Mouse (Mus musculus) heart, postnatal 14 days (tissue): ENCODE data around the gene Grik2. TPM values are rescaled to one million over a fixed set of nuclear protein-coding genes. Genes with fewer than 3 reads are reported as not detected.
"Not testable (repeated sequence)": the region's sequence is repeated elsewhere in the genome, so short reads cannot be mapped to it uniquely, and the experiment has no call there.

ENCODE experiments used
- DNase-seq, 2 experiments: peaks; one replicate each; pipeline ENCODE4 v3.0.0; 2021 to 2022
- intact Hi-C: fragments of 180-260 bp; cut with DNase I; formaldehyde crosslinking; loops from one replicate; pipeline ENCODE4 v1.15.1; 2025
- total RNA-seq, 2 experiments: library from RNA; stranded (reverse); gene quantifications; 2 replicates each; pipeline ENCODE4 v1.2.3; 2021

Grik2 gene
- total RNA-seq, 2 experiments from 2014 or later = 0.27 to 0.38 TPM

- intact Hi-C loops = no loop called here
- DNase-seq = no peak
Measured at GRCm38 (mm10) chr10:49381852-49382251, 406.7 kb downstream of the Grik2 start.

GRCm38 (mm10) chr10:49368601-49369000 lies 420.0 kb downstream of the Grik2 start:
- DNase-seq = no peak
- intact Hi-C loops = no loop called here

- DNase-seq = no peak
- intact Hi-C loops = no loop called here
Measured at GRCm38 (mm10) chr10:49365262-49365661, 423.3 kb downstream of the Grik2 start.

- DNase-seq = no peak
Measured at GRCm38 (mm10) chr10:49322413-49322812, 466.2 kb downstream of the Grik2 start.

GRCm38 (mm10) chr10:49319880-49320279 lies 468.7 kb downstream of the Grik2 start:
- DNase-seq = no peak
- intact Hi-C loops = no loop called here

More at GRCm38 (mm10) chr10:49322413-49322812, 466.2 kb downstream of the Grik2 start:
- intact Hi-C loops = no loop called here

- DNase-seq = no peak
- intact Hi-C loops = no loop called here
Measured at GRCm38 (mm10) chr10:49256247-49256939, 532.2 kb downstream of the Grik2 start.

- intact Hi-C loops, DNase-seq: not testable (repeated sequence)
Measured at GRCm38 (mm10) chr10:49237356-49237755, 551.2 kb downstream of the Grik2 start.

GRCm38 (mm10) chr10:49236844-49237243 lies 551.7 kb downstream of the Grik2 start:
- DNase-seq, intact Hi-C loops: not testable (repeated sequence)

- no peak for DNase-seq
- intact Hi-C loops = no loop called here
Measured at GRCm38 (mm10) chr10:49220096-49220495, 568.5 kb downstream of the Grik2 start.

GRCm38 (mm10) chr10:49219631-49220030 lies 568.9 kb downstream of the Grik2 start:
- DNase-seq = no peak
- intact Hi-C loops = no loop called here

- intact Hi-C loops = no loop called here
- no peak for DNase-seq
Measured at GRCm38 (mm10) chr10:49191773-49192371, 596.7 kb downstream of the Grik2 start.

- intact Hi-C loops = no loop called here
- no peak for DNase-seq
Measured at GRCm38 (mm10) chr10:49191291-49191690, 597.3 kb downstream of the Grik2 start.

GRCm38 (mm10) chr10:49154134-49154533 lies 634.4 kb downstream of the Grik2 start:
- intact Hi-C loops = no loop called here

GRCm38 (mm10) chr10:49151496-49151895 lies 637.1 kb downstream of the Grik2 start:
- intact Hi-C loops, DNase-seq: not testable (repeated sequence)

More at GRCm38 (mm10) chr10:49154134-49154533, 634.4 kb downstream of the Grik2 start:
- no peak for DNase-seq

- no peak for DNase-seq
- intact Hi-C loops = no loop called here
Measured at GRCm38 (mm10) chr10:49149714-49150113, 638.9 kb downstream of the Grik2 start.

- intact Hi-C loops = no loop called here
- DNase-seq = no peak
Measured at GRCm38 (mm10) chr10:49142658-49143057, 645.9 kb downstream of the Grik2 start.

GRCm38 (mm10) chr10:49136816-49137215 lies 651.8 kb downstream of the Grik2 start:
- intact Hi-C loops = no loop called here
- no peak for DNase-seq

GRCm38 (mm10) chr10:49131311-49131710 lies 657.3 kb downstream of the Grik2 start:
- DNase-seq = no peak
- intact Hi-C loops = no loop called here

- no peak for DNase-seq
- intact Hi-C loops = no loop called here
Measured at GRCm38 (mm10) chr10:49050339-49050738, 738.2 kb downstream of the Grik2 start.

- DNase-seq = no peak
- intact Hi-C loops = no loop called here
Measured at GRCm38 (mm10) chr10:49049391-49049790, 739.2 kb downstream of the Grik2 start.
